Mouse (Mus musculus): ENCODE measurements around the gene Creb3l4.
A peak's percentile ranks its signal among the peaks of the same experiment; 100 is the strongest.

- no peak for TF ChIP-seq CTCF (IDR thresholded peaks at IDR 0.05)
- 0 out of 2 replicates have a peak, but pooled peaks have one; percentile 8 for TF ChIP-seq EP300 (IDR thresholded peaks at IDR 0.05; ENCODE audit: insufficient read depth, low read depth, low read length)
- TF ChIP-seq POLR2A (IDR thresholded peaks at IDR 0.05; ENCODE audit: insufficient read depth, low read depth, low read length) = 0 out of 2 replicates have a peak, but pooled peaks have one; percentile 7
Observed at GRCm38 (mm10) chr3:90248746-90249100, 5.4 kb upstream of the Creb3l4 start.

Measured in heart, adult 2 months (tissue).